Mouse (Mus musculus) kidney, adult 9 months (tissue): ENCODE measurements around the gene Lgalsl.

ENCODE experiments used
- DNase-seq: peaks from one replicate; pipeline ENCODE4 v3.0.0; 2022

Lgalsl gene

DNA sequence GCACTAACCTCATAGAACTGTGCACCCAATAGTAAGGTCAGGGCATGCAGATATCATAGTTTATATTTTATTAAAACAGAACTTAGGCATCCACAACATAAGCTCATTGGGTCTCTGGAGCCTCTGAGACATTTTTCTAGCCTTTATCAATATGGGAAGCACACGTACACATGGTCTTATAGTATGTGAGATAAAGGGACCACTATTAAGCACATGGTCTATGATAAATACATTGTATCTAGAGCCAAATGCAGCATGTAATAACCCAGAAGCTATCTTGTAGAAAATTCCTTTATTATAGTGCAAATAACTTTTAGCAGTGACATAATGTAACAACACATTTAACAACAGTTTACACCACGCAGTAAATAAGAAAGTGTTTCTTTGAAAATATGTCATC, 7.6 kb downstream of the Lgalsl start:
- no peak for DNase-seq

GRCm38 (mm10) chr11:20821351-20821750, 9.5 kb downstream of the Lgalsl start:
- DNase-seq = no peak

- DNase-seq = no peak
These were observed 16.8 kb downstream of the Lgalsl start for GRCm38 (mm10) chr11:20813901-20814523.

DNA sequence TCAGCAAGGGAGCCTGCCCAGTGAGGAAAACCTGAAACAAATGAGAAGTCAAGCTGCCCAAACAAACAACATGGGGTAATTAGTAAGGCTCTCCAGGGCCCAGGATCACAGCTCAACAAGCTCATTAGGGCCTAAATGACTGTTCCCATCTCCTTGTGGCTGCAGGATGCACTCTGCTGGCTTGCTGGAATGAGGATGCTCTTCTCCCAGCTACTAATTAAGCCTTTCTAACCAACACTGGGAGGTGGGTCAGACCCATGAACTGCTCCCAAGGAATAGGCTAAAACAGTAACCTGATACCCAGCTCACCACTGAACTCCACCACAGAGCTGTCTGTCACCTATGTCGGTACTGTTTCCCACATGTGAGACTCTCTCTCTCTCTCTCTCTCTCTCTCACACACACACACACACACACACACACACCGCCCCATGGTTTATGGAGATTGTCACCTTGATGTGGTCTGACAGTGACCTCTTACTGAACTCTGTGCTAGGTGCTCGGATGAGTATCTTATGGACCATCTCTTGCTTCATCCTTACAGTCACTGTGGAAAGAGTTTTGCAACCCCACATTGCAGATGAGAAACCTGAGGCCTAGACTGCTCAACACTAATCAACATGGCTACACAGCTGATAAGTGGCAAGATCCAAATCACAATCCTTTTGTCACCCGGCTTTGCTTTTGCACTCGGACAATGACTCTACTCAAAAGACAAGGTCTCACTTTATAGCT, 18.5 kb downstream of the Lgalsl start:
- peak; percentile 25 for DNase-seq

GRCm38 (mm10) chr11:20806659-20807058, 24.2 kb downstream of the Lgalsl start:
- DNase-seq = no peak

GRCm38 (mm10) chr11:20805604-20806249, 25.1 kb downstream of the Lgalsl start:
- DNase-seq = no peak

- DNase-seq = no peak
These were observed 26.4 kb downstream of the Lgalsl start for GRCm38 (mm10) chr11:20804416-20804815.

DNA sequence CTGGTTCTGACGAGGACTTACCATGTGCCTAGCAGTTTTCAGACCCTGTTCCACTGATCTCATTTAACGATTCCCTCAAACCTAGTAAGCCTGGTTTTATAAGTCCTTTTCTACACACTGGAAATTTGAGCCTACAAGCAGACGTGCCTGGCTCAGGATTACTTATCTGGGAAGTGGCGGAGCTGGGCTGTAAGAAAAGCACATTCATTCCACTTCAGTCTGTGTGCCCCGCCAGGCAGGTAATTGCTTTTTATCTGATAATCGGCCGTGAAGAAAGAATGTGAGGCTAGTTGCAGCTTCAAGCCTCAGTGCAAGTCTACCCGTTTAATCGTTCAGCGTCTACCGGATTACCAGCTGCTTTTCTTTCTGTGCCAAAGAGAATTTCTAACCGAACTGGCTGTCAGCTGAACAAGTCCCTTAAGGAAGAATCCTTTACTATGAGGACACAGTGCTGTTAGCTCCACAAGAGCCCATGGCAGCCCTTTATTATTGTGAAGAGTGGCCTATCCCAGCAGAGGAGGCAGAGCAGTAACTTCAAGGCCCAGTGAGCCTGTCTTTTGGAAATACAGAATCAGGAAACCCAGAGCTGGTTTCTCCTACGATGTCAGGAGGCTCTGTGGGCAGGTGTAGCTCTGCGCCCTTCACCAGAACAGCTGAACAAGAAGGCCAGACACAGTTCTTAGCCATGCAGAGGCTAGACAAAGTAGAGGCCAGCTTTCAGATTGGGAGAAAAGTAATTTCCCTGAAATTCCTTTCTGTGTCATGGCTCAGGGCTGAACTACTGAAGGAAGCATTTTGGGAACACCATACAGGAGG, 30.4 kb downstream of the Lgalsl start:
- DNase-seq = peak; percentile 27

GRCm38 (mm10) chr11:20797841-20798240, 33.0 kb downstream of the Lgalsl start:
- no peak for DNase-seq

GRCm38 (mm10) chr11:20795466-20795865, 35.4 kb downstream of the Lgalsl start:
- DNase-seq = no peak

- no peak for DNase-seq
These were observed 36.0 kb downstream of the Lgalsl start for GRCm38 (mm10) chr11:20794913-20795254.

DNA sequence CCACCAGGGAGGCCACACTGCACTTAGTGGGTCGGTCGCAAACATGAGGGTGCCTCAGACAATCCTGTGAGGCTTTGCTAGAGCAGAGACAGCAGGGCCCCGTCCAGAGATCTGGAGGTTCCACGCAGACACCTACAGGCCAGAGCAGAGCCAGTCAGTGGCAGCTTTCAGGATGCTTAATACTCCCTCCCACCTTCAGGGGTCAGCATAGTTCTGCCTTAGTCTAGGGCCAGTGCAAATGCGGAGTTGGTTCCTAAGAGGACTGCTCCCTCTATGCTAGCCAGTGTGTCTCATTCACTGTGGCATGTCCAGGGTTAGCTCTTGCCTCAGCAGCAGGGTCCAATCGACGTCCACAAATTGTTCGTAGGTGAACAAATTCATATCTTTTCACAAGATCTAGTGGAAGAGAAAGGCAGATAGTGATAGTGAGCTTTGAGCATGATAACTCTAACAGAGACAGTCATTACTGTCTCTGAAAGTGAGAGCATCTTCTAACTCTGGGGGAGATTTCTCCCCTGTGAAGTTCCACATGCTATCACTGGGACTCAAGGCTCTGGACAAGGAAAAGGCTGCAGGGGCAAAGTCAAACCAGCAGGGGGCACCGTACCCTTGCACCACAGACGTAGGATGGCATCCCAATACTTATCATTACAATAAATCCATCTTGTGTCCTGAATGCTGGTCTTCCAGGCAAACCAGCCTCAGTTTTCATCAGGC, 36.5 kb downstream of the Lgalsl start:
- peak; percentile 90 for DNase-seq

DNA sequence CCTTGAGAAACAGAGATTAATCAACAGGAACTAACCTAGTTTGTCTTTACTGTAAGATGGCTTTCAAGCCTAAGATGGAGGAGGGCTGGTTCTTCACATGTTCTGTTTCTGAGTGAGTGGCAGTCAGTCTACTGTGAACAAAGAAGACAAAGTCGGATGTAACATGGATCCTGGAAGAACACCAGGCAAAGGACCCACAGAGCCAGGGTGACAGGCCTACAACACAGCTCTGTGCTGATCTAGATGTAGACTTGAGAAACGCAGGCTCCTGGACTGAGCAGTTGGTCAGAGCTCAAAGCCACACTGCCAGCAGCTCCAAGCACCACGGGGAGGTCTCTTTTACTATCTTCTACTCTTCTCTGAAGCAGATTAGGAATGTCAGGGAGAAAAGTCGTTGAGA, 37.2 kb downstream of the Lgalsl start:
- DNase-seq = no peak

GRCm38 (mm10) chr11:20792667-20793066, 38.2 kb downstream of the Lgalsl start:
- no peak for DNase-seq

DNA sequence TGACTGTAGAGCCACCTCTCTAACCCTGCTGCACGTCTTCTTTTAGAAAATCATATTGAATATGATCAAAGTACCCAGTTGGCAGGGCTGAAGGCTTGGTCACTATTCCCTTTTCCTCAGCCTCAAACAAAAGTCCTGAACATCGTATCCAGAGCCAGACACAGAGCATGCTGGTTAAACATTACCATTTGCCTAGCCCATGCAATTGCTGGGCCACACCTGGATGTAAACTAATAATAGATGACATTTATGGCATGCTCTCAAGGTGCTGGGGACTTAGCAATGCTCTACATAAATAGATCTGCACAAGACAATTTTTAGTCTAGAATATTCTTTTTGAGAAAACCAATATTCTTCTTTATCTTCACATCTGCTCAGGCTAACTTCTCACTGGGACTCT, 39.5 kb downstream of the Lgalsl start:
- DNase-seq = no peak

GRCm38 (mm10) chr11:20789015-20789414, 41.8 kb downstream of the Lgalsl start:
- DNase-seq = no peak

- DNase-seq = no peak
These were observed 42.8 kb downstream of the Lgalsl start for GRCm38 (mm10) chr11:20788070-20788469.

- no peak for DNase-seq
These were observed 44.7 kb downstream of the Lgalsl start for GRCm38 (mm10) chr11:20786191-20786590.

DNA sequence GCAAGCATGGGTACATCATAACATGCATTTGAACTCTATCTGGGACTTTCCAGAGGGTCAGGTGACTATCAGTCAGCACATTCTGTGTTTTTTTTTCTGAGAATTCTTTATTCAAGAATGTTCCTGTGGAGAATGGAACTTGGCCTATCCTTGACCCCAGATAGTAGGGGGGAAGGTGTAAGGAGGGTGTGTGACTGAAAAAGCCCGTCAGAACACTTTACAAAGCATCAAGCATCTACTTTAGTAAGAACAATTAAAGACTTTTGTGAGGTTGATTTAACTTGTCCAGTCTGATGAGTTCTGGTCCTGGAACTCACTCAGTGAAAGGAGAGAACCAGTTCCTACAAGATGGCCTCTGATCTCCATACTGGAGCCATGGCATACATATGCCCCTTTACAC, 45.7 kb downstream of the Lgalsl start:
- no peak for DNase-seq

GRCm38 (mm10) chr11:20784776-20785175, 46.1 kb downstream of the Lgalsl start:
- no peak for DNase-seq

GRCm38 (mm10) chr11:20783467-20783866, 47.4 kb downstream of the Lgalsl start:
- DNase-seq = no peak

GRCm38 (mm10) chr11:20782620-20783019, 48.2 kb downstream of the Lgalsl start:
- DNase-seq = no peak

GRCm38 (mm10) chr11:20780312-20780711, 50.5 kb downstream of the Lgalsl start:
- no peak for DNase-seq
